Mouse (Mus musculus): ENCODE results near the gene Mettl21e.

- no peak for TF ChIP-seq POLR2A (IDR thresholded peaks at IDR 0.05; ENCODE audit: control insufficient read depth, extremely low read depth, insufficient read depth, low read length, poor library complexity)
- TF ChIP-seq CTCF (IDR thresholded peaks at IDR 0.05; ENCODE audit: borderline replicate concordance, control insufficient read depth, extremely low read depth, insufficient read depth, low read length, poor library complexity), result no peak
Observed at GRCm38 (mm10) chr1:44237305-44237704, 18.5 kb upstream of the Mettl21e start.

All from thymus, adult 2 months (tissue).